Mouse (Mus musculus) heart, postnatal 10 days (tissue): ENCODE measurements at regions not wholly inside any gene's neighbourhood (a gene's known extent, or its start where the extent isn't known, plus 50 kb on each side); places are given as distances from the start of the nearest gene placed in this dataset.
"Not testable (repeated sequence)": the region's sequence is repeated elsewhere in the genome, so short reads cannot be mapped to it uniquely, and the experiment has no call there.

Experiments used
- DNase-seq, 2 experiments: peaks; one replicate each; pipeline ENCODE4 v3.0.0; 2021
- intact Hi-C: fragments of 180-260 bp; cut with DNase I; formaldehyde crosslinking; loops from one replicate; pipeline ENCODE4 v1.15.1; 2025

- intact Hi-C loops, DNase-seq: not testable (repeated sequence)
These were observed 62.1 kb downstream of the Duxbl3 start for GRCm38 (mm10) chr14:26319821-26320220.

GRCm38 (mm10) chr14:26320736-26321135, 63.0 kb downstream of the Duxbl3 start:
- DNase-seq = no peak
- intact Hi-C loops = no loop called here

GRCm38 (mm10) chr14:26328562-26328961, 70.8 kb downstream of the Duxbl3 start:
- intact Hi-C loops = no loop called here
- no peak for DNase-seq

- DNase-seq = no peak
- intact Hi-C loops = no loop called here
These were observed 83.3 kb downstream of the Duxbl3 start for GRCm38 (mm10) chr14:26341111-26341510.

GRCm38 (mm10) chr14:26345227-26345626, 87.5 kb downstream of the Duxbl3 start:
- intact Hi-C loops = no loop called here
- DNase-seq = no peak

GRCm38 (mm10) chr14:26347296-26347695, 89.5 kb downstream of the Duxbl3 start:
- intact Hi-C loops = no loop called here
- no peak for DNase-seq

- DNase-seq = no peak
- intact Hi-C loops = no loop called here
These were observed 95.2 kb downstream of the Duxbl3 start for GRCm38 (mm10) chr14:26352927-26353326.

- intact Hi-C loops = no loop called here
These were observed 99.5 kb downstream of the Duxbl3 start for GRCm38 (mm10) chr14:26357242-26357641.

GRCm38 (mm10) chr14:26357996-26358395, 100.2 kb downstream of the Duxbl3 start:
- intact Hi-C loops = no loop called here
- DNase-seq = no peak

More at GRCm38 (mm10) chr14:26357242-26357641, 99.5 kb downstream of the Duxbl3 start:
- DNase-seq = peak; percentile 67 to 69

GRCm38 (mm10) chr14:26360071-26360470, 102.3 kb downstream of the Duxbl3 start:
- intact Hi-C loops = no loop called here
- DNase-seq = no peak

- DNase-seq = no peak
- intact Hi-C loops = no loop called here
These were observed 103.4 kb downstream of the Duxbl3 start for GRCm38 (mm10) chr14:26361206-26361605.
